ENCODE assay signal across 13 mouse cellular contexts in the genomic region with DNA sequence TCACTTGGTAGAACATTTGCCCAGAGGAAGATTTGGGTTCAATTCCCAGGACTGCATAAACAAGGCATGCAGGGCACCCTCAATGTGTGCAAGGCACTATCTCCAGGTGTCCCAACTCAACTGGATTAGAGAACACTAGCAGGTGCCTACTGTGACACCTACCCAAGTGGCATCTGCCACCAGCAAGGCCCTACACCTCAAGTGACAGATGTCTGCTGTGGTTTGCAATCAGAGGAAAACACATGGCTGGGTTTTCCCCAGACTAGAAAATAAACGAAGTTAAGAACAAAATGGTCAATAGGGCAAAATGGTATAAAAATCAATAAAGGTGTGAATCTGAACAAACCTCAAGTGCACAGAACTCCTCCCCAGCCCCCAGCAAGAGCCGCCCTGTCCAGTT. TPM values are rescaled to one million over a fixed set of nuclear protein-coding genes. Genes with fewer than 3 reads are reported as not detected.
A peak's percentile ranks its signal among the peaks of the same experiment; 100 is the strongest.
DNase-seq lines count a peak whose midpoint lies in the region; ATAC-seq lines count a peak whose summit lies in the region.
"Had no signal": no experiment of that assay in that cellular context is flagged by ENCODE, and none has a peak within 500 bp of the region (broad histone marks: within the 10 kb centered on the region; RNA-seq: fewer than 3 reads in every experiment).

No protein-coding gene starts in this region.

- no peak for ATAC-seq in heart, embryonic 11.5 days (replicated peaks; ENCODE audit: insufficient number of reproducible peaks, low FRiP score, low TSS enrichment)
- ATAC-seq in megakaryocyte-erythroid progenitor cell, adult 5-6 weeks (replicated peaks; ENCODE audit: low FRiP score, low TSS enrichment, poor library complexity, severe bottlenecking): peak; percentile 51
- ATAC-seq: hindbrain, postnatal 0 days had no signal

- H3K4me3 ChIP-seq in heart, embryonic 11.5 days (ENCODE audit: low read depth, low read length): no peak overlapping the region
- H3K4me3 ChIP-seq: heart, embryonic 15.5 days; limb, embryonic 13.5 days had no signal

- no peaks in the 10 kb centered on the region for H3K36me3 ChIP-seq in heart, embryonic 11.5 days (ENCODE audit: control insufficient read depth, insufficient read depth, low read length)
- H3K36me3 ChIP-seq: heart, embryonic 15.5 days had no signal

- no peaks in the 10 kb centered on the region for H3K9me3 ChIP-seq in heart, embryonic 11.5 days (replicated peaks; ENCODE audit: control insufficient read depth, low read length)
- H3K9me3 ChIP-seq: heart, embryonic 15.5 days; limb, embryonic 13.5 days had no signal

- DNase-seq in heart, adult 9 months (ENCODE audit: low spot score in 2 of 2): no peak
- DNase-seq in 416B (ENCODE audit: low read depth): peak; percentile 41
- peak; percentile 41 for DNase-seq in c-Kit-positive CD71-positive TER-119-negative erythroid progenitor cells, embryonic 14.5 days (ENCODE audit: low read depth)
- no peak for DNase-seq in adrenal gland, postnatal 25 days
- no peak for DNase-seq in retina, embryonic 14.5 days (ENCODE audit: low spot score)
- DNase-seq in testis, postnatal 14 days (ENCODE audit: low spot score): no peak
- DNase-seq: cerebellum, adult 8-10 months; kidney, postnatal 10 days had no signal

- H3K27me3 ChIP-seq in heart, embryonic 11.5 days (ENCODE audit: control insufficient read depth, insufficient read depth, low read length): no peaks in the 10 kb centered on the region
- H3K27me3 ChIP-seq: heart, embryonic 15.5 days; limb, embryonic 13.5 days had no signal

- H3K9ac ChIP-seq in heart, embryonic 11.5 days (ENCODE audit: low read depth, low read length): no peak overlapping the region
- H3K9ac ChIP-seq: limb, embryonic 13.5 days had no signal

- H3K4me1 ChIP-seq in heart, embryonic 11.5 days (ENCODE audit: control insufficient read depth, insufficient read depth, low read length): peaks cover 67% of the 10 kb centered on the region

- 73% methylated on average over 2 of the region's 2 CpGs for WGBS in heart, embryonic 11.5 days (ENCODE audit: insufficient replicate concordance)

- no peak overlapping the region for H3K4me2 ChIP-seq in heart, embryonic 11.5 days
- H3K4me2 ChIP-seq: heart, embryonic 15.5 days; limb, embryonic 13.5 days had no signal

- 0 out of 2 replicates have a peak overlapping the region, but pooled peaks have one; percentile 68 for H3K27ac ChIP-seq in heart, embryonic 11.5 days (ENCODE audit: low read depth, low read length)
- H3K27ac ChIP-seq: heart, embryonic 15.5 days; hindbrain, postnatal 0 days; limb, embryonic 13.5 days had no signal

RNA-seq across cellular contexts. Expression of gene Jpt1, which starts 6.1 kb away (rescaled TPM):
- 434 and 457 TPM in 2 replicates for polyA plus RNA-seq in heart, embryonic 11.5 days (2014; fragmentation: Nextera tagmentation; extraction: Ambion mirVana)
- total RNA-seq in megakaryocyte-erythroid progenitor cell, adult 5-6 weeks (2014; fragmentation: Nextera tagmentation): 167 and 191 TPM in 2 replicates
- 122 and 142 TPM in 2 replicates for total RNA-seq in megakaryocyte-erythroid progenitor cell, adult 5-6 weeks (2017)
- 91.7 and 92.8 TPM in 2 replicates for total RNA-seq in adrenal gland, postnatal 25 days (2021)

RNA-seq across cellular contexts. Expression of gene Nt5c, which starts 16.4 kb away (rescaled TPM):
- 70.5 and 76.3 TPM in 2 replicates for polyA plus RNA-seq in heart, embryonic 11.5 days (2014; fragmentation: Nextera tagmentation; extraction: Ambion mirVana)
- total RNA-seq in megakaryocyte-erythroid progenitor cell, adult 5-6 weeks (2014; fragmentation: Nextera tagmentation): 81.6 and 117 TPM in 2 replicates
- 79.8 and 101 TPM in 2 replicates for total RNA-seq in megakaryocyte-erythroid progenitor cell, adult 5-6 weeks (2017)
- total RNA-seq in adrenal gland, postnatal 25 days (2021): 131 and 151 TPM in 2 replicates

RNA-seq across cellular contexts. Expression of gene Sumo2, which starts 28.0 kb away (rescaled TPM):
- 702 and 712 TPM in 2 replicates for polyA plus RNA-seq in heart, embryonic 11.5 days (2014; fragmentation: Nextera tagmentation; extraction: Ambion mirVana)
- total RNA-seq in megakaryocyte-erythroid progenitor cell, adult 5-6 weeks (2014; fragmentation: Nextera tagmentation): 541 and 596 TPM in 2 replicates
- 518 and 674 TPM in 2 replicates for total RNA-seq in megakaryocyte-erythroid progenitor cell, adult 5-6 weeks (2017)
- total RNA-seq in adrenal gland, postnatal 25 days (2021): 254 and 263 TPM in 2 replicates

RNA-seq across cellular contexts. Expression of gene Armc7, which starts 32.6 kb away (rescaled TPM):
- 5.1 and 5.7 TPM in 2 replicates for polyA plus RNA-seq in heart, embryonic 11.5 days (2014; fragmentation: Nextera tagmentation; extraction: Ambion mirVana)
- 4.2 and 10.1 TPM in 2 replicates for total RNA-seq in megakaryocyte-erythroid progenitor cell, adult 5-6 weeks (2014; fragmentation: Nextera tagmentation)
- 8.3 and 8.7 TPM in 2 replicates for total RNA-seq in megakaryocyte-erythroid progenitor cell, adult 5-6 weeks (2017)
- 11.4 and 11.5 TPM in 2 replicates for total RNA-seq in adrenal gland, postnatal 25 days (2021)

RNA-seq across cellular contexts. Expression of gene Slc16a5, which starts 45.8 kb away (rescaled TPM):
- not detected in 2 replicates for polyA plus RNA-seq in heart, embryonic 11.5 days (2014; fragmentation: Nextera tagmentation; extraction: Ambion mirVana)
- not detected in 2 replicates for total RNA-seq in megakaryocyte-erythroid progenitor cell, adult 5-6 weeks (2014; fragmentation: Nextera tagmentation)
- total RNA-seq in megakaryocyte-erythroid progenitor cell, adult 5-6 weeks (2017): not detected in 2 replicates
- not detected in 2 replicates for total RNA-seq in adrenal gland, postnatal 25 days (2021)

Comparison
In these comparisons a context has a peak if more than half of its experiments do, and no peak if none do; other contexts are left out.
1. DNase-seq: peak in 416B (single experiment) and c-Kit-positive CD71-positive TER-119-negative erythroid progenitor cells, embryonic 14.5 days (single experiment); none in heart, adult 9 months (0 of 2), adrenal gland, postnatal 25 days (single experiment), retina, embryonic 14.5 days (single experiment) and testis, postnatal 14 days (single experiment).